Mouse (Mus musculus) MEL (cell line): ENCODE measurements at regions not wholly inside any gene's neighbourhood (a gene's known extent, or its start where the extent isn't known, plus 50 kb on each side); places are given as distances from the start of the nearest gene placed in this dataset.

Source experiments
- DNase-seq: peaks from one replicate; pipeline ENCODE4 v3.0.0; 2011; ENCODE audit warnings: low read depth, low spot score
- H3K27ac ChIP-seq: 2 replicates; pipeline ENCODE4 v1.5.1; 2012; ENCODE audit warnings: low read depth, mild to moderate bottlenecking, control low read depth, low read length, moderate library complexity; ENCODE audit not compliant: control insufficient read depth
- H3K27me3 ChIP-seq, 2 experiments: fragments of 150-350 bp in 1 of 2; sonication (generic) in 1 of 2; 2 replicates each; pipeline ENCODE4 v1.6.1; 2012; ENCODE audit warnings: low read length in 2 of 2, mild to moderate bottlenecking in 2 of 2, improper control_type of control experiment in 1 of 2, moderate library complexity in 1 of 2; ENCODE audit not compliant: insufficient read depth in 2 of 2, control insufficient read depth in 1 of 2
- H3K36me3 ChIP-seq, 2 experiments: 2 replicates each; pipeline ENCODE4 v1.6.1; 2012 to 2014; ENCODE audit warnings: low read length in 2 of 2, improper control_type of control experiment in 1 of 2, inconsistent platforms in 1 of 2, mild to moderate bottlenecking in 1 of 2; ENCODE audit not compliant: insufficient read depth in 2 of 2, control insufficient read depth in 1 of 2
- H3K4me1 ChIP-seq, 2 experiments: fragments of 150-350 bp in 1 of 2; sonication (generic) in 1 of 2; 2 replicates each; pipeline ENCODE4 v1.6.1; 2012; ENCODE audit warnings: low read length in 2 of 2, improper control_type of control experiment in 1 of 2, mild to moderate bottlenecking in 1 of 2; ENCODE audit not compliant: insufficient read depth in 2 of 2, control insufficient read depth in 1 of 2
- H3K4me3 ChIP-seq, 2 experiments: fragments of 150-350 bp in 1 of 2; sonication (generic) in 1 of 2; 2 replicates each; pipeline ENCODE4 v1.5.1; 2012; ENCODE audit warnings: low read depth in 2 of 2, low read length in 2 of 2, mild to moderate bottlenecking in 2 of 2, moderate library complexity in 2 of 2, control low read depth in 1 of 2, improper control_type of control experiment in 1 of 2; ENCODE audit not compliant: control insufficient read depth in 1 of 2, insufficient read depth in 1 of 2
- H3K79me2 ChIP-seq: 2 replicates; pipeline ENCODE4 v1.6.1; 2012; ENCODE audit warnings: mild to moderate bottlenecking, low read length, moderate library complexity; ENCODE audit not compliant: control insufficient read depth, poor library complexity, insufficient read depth
- H3K9ac ChIP-seq: 2 replicates; pipeline ENCODE4 v1.6.1; 2012; ENCODE audit warnings: low read depth, mild to moderate bottlenecking, control low read depth, low read length, moderate library complexity; ENCODE audit not compliant: control insufficient read depth, poor library complexity, severe bottlenecking
- H3K9me3 ChIP-seq: fragments of 150-350 bp; sonication (generic); replicated peaks from 2 replicates; pipeline ENCODE4 v1.6.1; 2012; ENCODE audit warnings: mild to moderate bottlenecking, low read length, improper control_type of control experiment, moderate library complexity; ENCODE audit not compliant: insufficient read depth
- CHD1 ChIP-seq: IDR thresholded peaks from 2 replicates; pipeline ENCODE4 v1.6.1; 2012; ENCODE audit warnings: low read depth, mild to moderate bottlenecking, inconsistent platforms, low read length, improper control_type of control experiment
- CHD2 ChIP-seq: IDR thresholded peaks from 2 replicates; pipeline ENCODE4 v1.6.1; 2011; ENCODE audit warnings: low read length, improper control_type of control experiment
- CTCF ChIP-seq, 3 experiments: IDR thresholded peaks in 2 of 3; conservative IDR thresholded peaks in 1 of 3; 2 replicates each; pipeline ENCODE4 v1.5.1; 2011 to 2012; ENCODE audit warnings: low read length in 3 of 3, low read depth in 2 of 3, mild to moderate bottlenecking in 2 of 3, improper control_type of control experiment in 1 of 3, inconsistent platforms in 1 of 3, mixed read lengths in 1 of 3, moderate library complexity in 1 of 3; ENCODE audit not compliant: control insufficient read depth in 1 of 3, insufficient read depth in 1 of 3, poor library complexity in 1 of 3, severe bottlenecking in 1 of 3
- E2F4 ChIP-seq: IDR thresholded peaks from 2 replicates; pipeline ENCODE4 v1.6.1; 2011; ENCODE audit warnings: low read depth, low read length, improper control_type of control experiment, borderline replicate concordance
- ELF1 ChIP-seq: IDR thresholded peaks from 2 replicates; pipeline ENCODE4 v1.6.1; 2014; ENCODE audit warnings: low read depth, mild to moderate bottlenecking, inconsistent platforms, low read length, improper control_type of control experiment, moderate library complexity
- EP300 ChIP-seq, 2 experiments: IDR thresholded peaks; 2 replicates each; pipeline ENCODE4 v1.6.1; 2011; ENCODE audit warnings: improper control_type of control experiment in 2 of 2, low read length in 2 of 2, low read depth in 1 of 2, mild to moderate bottlenecking in 1 of 2
- GABPA ChIP-seq: IDR thresholded peaks from 2 replicates; pipeline ENCODE4 v1.6.1; 2012; ENCODE audit warnings: low read depth, mild to moderate bottlenecking, inconsistent platforms, low read length, improper control_type of control experiment, moderate library complexity
- GATA1 ChIP-seq: IDR thresholded peaks from 2 replicates; pipeline ENCODE4 v1.6.1; 2011; ENCODE audit warnings: low read depth, low read length, improper control_type of control experiment
- KAT2A ChIP-seq: conservative IDR thresholded peaks from 2 replicates; pipeline ENCODE4 v1.6.1; 2012; ENCODE audit warnings: low read depth, low read length, improper control_type of control experiment, inconsistent platforms
- MAFK ChIP-seq: IDR thresholded peaks from 2 replicates; pipeline ENCODE4 v1.6.1; 2011; ENCODE audit warnings: low read depth, mild to moderate bottlenecking, low read length, improper control_type of control experiment, borderline replicate concordance
- MAX ChIP-seq: IDR thresholded peaks from 2 replicates; pipeline ENCODE4 v1.6.1; 2011; ENCODE audit warnings: low read length, improper control_type of control experiment
- MEF2A ChIP-seq: IDR thresholded peaks from 2 replicates; pipeline ENCODE4 v1.6.1; 2014; ENCODE audit warnings: low read depth, mild to moderate bottlenecking, inconsistent platforms, low read length, improper control_type of control experiment; ENCODE audit not compliant: poor library complexity, insufficient replicate concordance, severe bottlenecking; ENCODE audit errors: extremely low read depth
- MYC ChIP-seq: IDR thresholded peaks from 2 replicates; pipeline ENCODE4 v1.6.1; 2011; ENCODE audit warnings: low read depth, mild to moderate bottlenecking, low read length, improper control_type of control experiment, moderate library complexity
- NELFE ChIP-seq: IDR thresholded peaks from 2 replicates; pipeline ENCODE4 v1.6.1; 2011; ENCODE audit warnings: low read depth, low read length, improper control_type of control experiment
- NRF1 ChIP-seq: IDR thresholded peaks from 2 replicates; pipeline ENCODE4 v1.6.1; 2014; ENCODE audit warnings: low read depth, mild to moderate bottlenecking, inconsistent platforms, low read length, improper control_type of control experiment, moderate library complexity; ENCODE audit not compliant: poor library complexity, insufficient read depth, severe bottlenecking
- POLR2AphosphoS2 ChIP-seq: IDR thresholded peaks from 2 replicates; pipeline ENCODE4 v1.6.1; 2011; ENCODE audit warnings: low read length, improper control_type of control experiment
- POLR2AphosphoS5 ChIP-seq: IDR thresholded peaks from 2 replicates; pipeline ENCODE4 v1.6.1; 2012; ENCODE audit warnings: low read depth, borderline replicate concordance, mild to moderate bottlenecking, inconsistent platforms, low read length, moderate library complexity, mixed read lengths
- RAD21 ChIP-seq: IDR thresholded peaks from 2 replicates; pipeline ENCODE4 v1.6.1; 2011; ENCODE audit warnings: mild to moderate bottlenecking, low read depth, low read length, improper control_type of control experiment
- RCOR1 ChIP-seq: IDR thresholded peaks from 2 replicates; pipeline ENCODE4 v1.6.1; 2012; ENCODE audit warnings: low read depth, mild to moderate bottlenecking, inconsistent platforms, low read length, improper control_type of control experiment
- SIN3A ChIP-seq: IDR thresholded peaks from 2 replicates; pipeline ENCODE4 v1.6.1; 2012; ENCODE audit warnings: low read length, improper control_type of control experiment, inconsistent platforms
- SMC3 ChIP-seq: IDR thresholded peaks from 2 replicates; pipeline ENCODE4 v1.6.1; 2011; ENCODE audit warnings: low read depth, low read length, improper control_type of control experiment
- TBP ChIP-seq: IDR thresholded peaks from 2 replicates; pipeline ENCODE4 v1.8.0; 2011; ENCODE audit warnings: low read depth, low read length, improper control_type of control experiment
- TCF12 ChIP-seq: IDR thresholded peaks from 2 replicates; pipeline ENCODE4 v1.6.1; 2014; ENCODE audit warnings: low read depth, mild to moderate bottlenecking, inconsistent platforms, low read length, improper control_type of control experiment, moderate library complexity
- UBTF ChIP-seq: IDR thresholded peaks from 2 replicates; pipeline ENCODE4 v1.6.1; 2012; ENCODE audit warnings: low read depth, mild to moderate bottlenecking, inconsistent platforms, low read length, improper control_type of control experiment, moderate library complexity, borderline replicate concordance; ENCODE audit not compliant: insufficient read depth
- USF1 ChIP-seq: IDR thresholded peaks from 2 replicates; pipeline ENCODE4 v1.6.1; 2014; ENCODE audit warnings: low read depth, mild to moderate bottlenecking, inconsistent platforms, low read length, improper control_type of control experiment, moderate library complexity
- USF2 ChIP-seq, 2 experiments: IDR thresholded peaks; 2 replicates each; pipeline ENCODE4 v1.6.1; 2011 to 2012; ENCODE audit warnings: improper control_type of control experiment in 2 of 2, low read length in 2 of 2, borderline replicate concordance in 1 of 2, inconsistent platforms in 1 of 2, low read depth in 1 of 2, mild to moderate bottlenecking in 1 of 2; ENCODE audit not compliant: insufficient read depth in 1 of 2
- ZC3H11A ChIP-seq: IDR thresholded peaks from 2 replicates; pipeline ENCODE4 v1.6.1; 2012; ENCODE audit warnings: low read depth, mild to moderate bottlenecking, inconsistent platforms, low read length, improper control_type of control experiment
- ZMIZ1 ChIP-seq: IDR thresholded peaks from 2 replicates; pipeline ENCODE4 v1.6.1; 2012; ENCODE audit warnings: low read depth, mild to moderate bottlenecking, inconsistent platforms, low read length, improper control_type of control experiment, moderate library complexity
- ZNF384 ChIP-seq: IDR thresholded peaks from 2 replicates; pipeline ENCODE4 v1.6.1; 2012; ENCODE audit warnings: low read depth, mild to moderate bottlenecking, inconsistent platforms, low read length, improper control_type of control experiment

- Histone ChIP-seq H3K9me3 (no peaks in the 10 kb centered on the region), H3K36me3 (no peaks in the 10 kb centered on the region), H3K27ac (no peak overlapping the region), H3K79me2 (no peaks in the 10 kb centered on the region), H3K4me3 (no peak overlapping the region), H3K27me3 (no peaks in the 10 kb centered on the region), H3K9ac (no peak overlapping the region), H3K4me1 (no peaks in the 10 kb centered on the region)
- TF ChIP-seq CHD2 (no peak), CHD1 (no peak), ZNF384 (no peak), ELF1 (no peak), E2F4 (no peak), USF2 (IDR thresholded peaks at IDR 0.05; ENCODE audit: borderline replicate concordance in 1 of 2, insufficient read depth in 1 of 2, low read depth in 1 of 2, low read length in 2 of 2) (no peak), MAX (no peak), SIN3A (no peak), MYC (no peak), CTCF (IDR thresholded peaks at IDR 0.05 in 2 of 3, conservative IDR thresholded peaks at IDR 0.05 in 1 of 3; ENCODE audit: control insufficient read depth in 1 of 3, insufficient read depth in 1 of 3, low read depth in 2 of 3, low read length in 3 of 3, poor library complexity in 1 of 3, severe bottlenecking in 1 of 3) (no peak), POLR2AphosphoS5 (no peak), TCF12 (no peak), ZC3H11A (no peak), EP300 (IDR thresholded peaks at IDR 0.05; ENCODE audit: low read depth in 1 of 2, low read length in 2 of 2) (no peak)
- no peak for DNase-seq
Measured at GRCm38 (mm10) chr11:55712350-55712749, 104.4 kb upstream of the Glra1 start.

DNA sequence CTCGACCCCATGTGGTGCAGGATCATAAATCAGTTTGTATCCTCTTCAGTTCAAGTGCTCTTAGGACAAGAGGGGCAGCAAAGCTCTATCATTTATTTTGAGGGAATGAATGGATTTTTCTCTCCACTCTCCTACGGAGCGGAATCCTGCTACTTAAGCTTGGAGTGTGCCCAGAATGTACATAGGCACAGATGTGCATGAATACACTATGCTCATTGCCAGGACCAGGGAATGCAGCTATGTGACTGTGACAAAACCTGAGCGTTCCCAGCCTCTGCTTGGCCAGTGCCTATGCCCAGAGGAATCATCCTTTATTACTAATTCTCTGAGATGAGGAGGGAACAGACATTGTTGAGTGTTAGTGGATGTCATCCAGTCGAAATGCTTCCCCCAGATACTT is 99.5 kb upstream of the Glra1 start:
- no peaks in the 10 kb centered on the region for H3K27me3 ChIP-seq

More for the DNA sequence above, 99.5 kb upstream of the Glra1 start:
- Histone ChIP-seq H3K27ac (no peak overlapping the region), H3K79me2 (no peaks in the 10 kb centered on the region), H3K4me3 (no peak overlapping the region)
- TF ChIP-seq ZMIZ1 (no peak), NRF1 (no peak), TBP (no peak), RCOR1 (no peak), GABPA (no peak), NELFE (no peak), KAT2A (no peak), POLR2AphosphoS2 (no peak), SMC3 (no peak), ZNF384 (no peak), RAD21 (no peak), USF1 (no peak), MYC (no peak), UBTF (no peak), MEF2A (no peak), MAFK (no peak), GATA1 (no peak)
- TF ChIP-seq, all 39 proteins: peak for 0
- Histone ChIP-seq H3K36me3 (no peaks in the 10 kb centered on the region), H3K9ac (no peak overlapping the region), H3K9me3 (no peaks in the 10 kb centered on the region), H3K4me1 (no peaks in the 10 kb centered on the region)
- no peak for DNase-seq
